Mouse (Mus musculus) embryonic fibroblast, embryonic 13.5 days (primary cell): Measurements from ENCODE around the gene Atf3.

Experiments used
- CTCF ChIP-seq: IDR thresholded peaks from 2 replicates; pipeline ENCODE4 v1.5.1; 2011; ENCODE audit warnings: mild to moderate bottlenecking, control low read depth, low read length, moderate library complexity, borderline replicate concordance; ENCODE audit not compliant: insufficient read depth
- POLR2A ChIP-seq: IDR thresholded peaks from 2 replicates; pipeline ENCODE4 v1.6.1; 2011; ENCODE audit warnings: low read depth, mild to moderate bottlenecking, control low read depth, low read length, moderate library complexity

DNA sequence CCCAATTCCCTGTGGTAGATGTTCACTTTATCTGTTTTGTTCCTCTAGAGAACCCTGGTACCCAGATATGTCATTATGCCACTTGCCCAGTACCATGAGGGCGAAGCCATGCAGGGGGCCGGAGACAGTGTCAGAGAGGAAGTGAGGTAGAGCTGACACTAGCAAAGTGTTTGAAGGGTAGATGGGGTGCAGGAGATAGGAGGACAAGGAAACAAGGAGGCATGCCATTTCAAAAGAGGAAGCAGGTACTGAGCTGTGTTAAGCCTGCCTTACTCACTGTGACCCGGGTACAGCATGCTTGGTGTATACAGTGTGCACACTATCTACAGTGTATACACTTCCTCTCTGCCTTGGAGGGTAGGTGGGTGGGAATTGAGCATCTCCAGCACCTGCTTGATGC is 32.1 kb upstream of the Atf3 start:
- no peak for TF ChIP-seq POLR2A
- TF ChIP-seq CTCF: no peak
